Comparison of ENCODE assay signal across 8 mouse cellular contexts in the genomic region with DNA sequence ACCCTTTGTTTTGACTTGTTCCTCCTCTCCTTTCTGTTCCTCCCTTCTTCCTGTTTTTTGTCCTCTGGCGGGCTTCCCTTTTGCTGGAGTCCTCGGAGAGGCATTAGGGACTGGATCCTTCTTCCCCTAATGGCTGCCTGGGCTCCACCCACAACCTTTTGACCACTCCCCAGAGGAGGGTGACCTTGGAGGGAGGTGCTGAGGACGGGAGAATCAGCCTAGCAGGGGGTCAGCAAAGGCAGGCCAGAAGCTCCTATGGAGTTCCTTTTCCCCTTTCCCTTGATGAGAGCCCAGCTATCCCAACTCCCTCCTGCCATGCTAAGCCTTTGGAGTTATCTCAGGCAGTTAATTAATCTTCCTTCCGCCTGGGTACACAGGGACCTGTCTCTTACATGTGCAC. TPM values are rescaled to one million over a fixed set of nuclear protein-coding genes. Genes with fewer than 3 reads are reported as not detected.
DNase-seq lines count a peak whose midpoint lies in the region; ATAC-seq and TF ChIP-seq lines count a peak whose summit lies in the region.

No protein-coding gene starts in this region.

- H3K27ac ChIP-seq in left cerebral cortex, adult 2 months: peak overlapping the region; percentile 92
- H3K27ac ChIP-seq in forebrain, embryonic 13.5 days: peak overlapping the region; percentile 93
- H3K27ac ChIP-seq in hindbrain, embryonic 10.5 days: peak overlapping the region; percentile 97
- H3K27ac ChIP-seq in limb, embryonic 12.5 days: peak overlapping the region; percentile 91
- peak overlapping the region; percentile 55; the same call in 1 of the 2 replicates for H3K27ac ChIP-seq in midbrain, embryonic 11.5 days (ENCODE audit: low read depth, low read length)
- peak overlapping the region; percentile 89 for H3K27ac ChIP-seq in stomach, embryonic 16.5 days (ENCODE audit: low read length)

- H3K4me1 ChIP-seq in forebrain, embryonic 13.5 days: peaks cover 41% of the 10 kb centered on the region
- H3K4me1 ChIP-seq in hindbrain, embryonic 10.5 days (replicated peaks): peaks cover 46% of the 10 kb centered on the region
- H3K4me1 ChIP-seq in limb, embryonic 12.5 days (replicated peaks): peaks cover 21% of the 10 kb centered on the region
- H3K4me1 ChIP-seq in midbrain, embryonic 11.5 days (ENCODE audit: control insufficient read depth, insufficient read depth, low read length): peaks cover 19% of the 10 kb centered on the region
- H3K4me1 ChIP-seq in stomach, embryonic 16.5 days (ENCODE audit: control insufficient read depth, insufficient read depth, low read length): peaks cover 29% of the 10 kb centered on the region

- intact Hi-C loops in left cerebral cortex, adult 2 months (cut with DNase I): loop anchor here (2.0 kb wide), 1 partner anchor 50 kb away; no protein-coding TSS in a partner anchor

- under 1% methylated on average over 4 of the region's 4 CpGs for WGBS in forebrain, embryonic 13.5 days
- 12% methylated on average over 4 of the region's 4 CpGs for whole genome bisulfite sequencing in hindbrain, embryonic 10.5 days
- 7% methylated on average over 4 of the region's 4 CpGs for WGBS in limb, embryonic 12.5 days
- WGBS in midbrain, embryonic 11.5 days: 6% methylated on average over 4 of the region's 4 CpGs
- WGBS in stomach, embryonic 16.5 days: 3% methylated on average over 4 of the region's 4 CpGs

- no peaks in the 10 kb centered on the region for H3K9me3 ChIP-seq in forebrain, embryonic 13.5 days (replicated peaks)
- H3K9me3 ChIP-seq in hindbrain, embryonic 10.5 days: no peaks in the 10 kb centered on the region
- H3K9me3 ChIP-seq in limb, embryonic 12.5 days: no peaks in the 10 kb centered on the region
- no peaks in the 10 kb centered on the region for H3K9me3 ChIP-seq in midbrain, embryonic 11.5 days (ENCODE audit: control insufficient read depth, low read length)
- no peaks in the 10 kb centered on the region for H3K9me3 ChIP-seq in stomach, embryonic 16.5 days (replicated peaks; ENCODE audit: control insufficient read depth, low read length)

- no peak for ATAC-seq in forebrain, embryonic 13.5 days
- no peak for ATAC-seq in limb, embryonic 12.5 days (ENCODE audit: insufficient number of reproducible peaks, insufficient read depth, low FRiP score, low TSS enrichment, low read depth)
- no peak for ATAC-seq in midbrain, embryonic 11.5 days (ENCODE audit: low FRiP score)
- ATAC-seq in stomach, embryonic 16.5 days (ENCODE audit: insufficient read depth, low FRiP score): no peak

- no peaks in the 10 kb centered on the region for H3K27me3 ChIP-seq in forebrain, embryonic 13.5 days
- H3K27me3 ChIP-seq in hindbrain, embryonic 10.5 days (ENCODE audit: insufficient read depth, poor library complexity, severe bottlenecking): no peaks in the 10 kb centered on the region
- no peaks in the 10 kb centered on the region for H3K27me3 ChIP-seq in limb, embryonic 12.5 days
- no peaks in the 10 kb centered on the region for H3K27me3 ChIP-seq in midbrain, embryonic 11.5 days (ENCODE audit: control insufficient read depth, insufficient read depth, low read length)
- no peaks in the 10 kb centered on the region for H3K27me3 ChIP-seq in stomach, embryonic 16.5 days (ENCODE audit: control insufficient read depth, insufficient read depth, low read length)

- H3K4me2 ChIP-seq in forebrain, embryonic 13.5 days: peak overlapping the region; percentile 85
- H3K4me2 ChIP-seq in limb, embryonic 12.5 days: peak overlapping the region; percentile 89
- H3K4me2 ChIP-seq in midbrain, embryonic 11.5 days: peak overlapping the region; percentile 59
- H3K4me2 ChIP-seq in stomach, embryonic 16.5 days (ENCODE audit: low read depth, low read length): peak overlapping the region; percentile 86

- H3K36me3 ChIP-seq in forebrain, embryonic 13.5 days (ENCODE audit: poor library complexity, severe bottlenecking): peaks cover 38% of the 10 kb centered on the region
- H3K36me3 ChIP-seq in hindbrain, embryonic 10.5 days: peaks cover 43% of the 10 kb centered on the region
- peaks cover 41% of the 10 kb centered on the region for H3K36me3 ChIP-seq in limb, embryonic 12.5 days
- H3K36me3 ChIP-seq in midbrain, embryonic 11.5 days (ENCODE audit: control insufficient read depth, insufficient read depth, low read length): no peaks in the 10 kb centered on the region
- H3K36me3 ChIP-seq in stomach, embryonic 16.5 days (ENCODE audit: control insufficient read depth, insufficient read depth, low read length): peaks cover 4% of the 10 kb centered on the region; the same call in 1 of the 2 replicates

- TF ChIP-seq CTCF in left cerebral cortex, adult 2 months (IDR thresholded peaks at IDR 0.05): no peak

- H3K4me3 ChIP-seq in left cerebral cortex, adult 2 months: peak overlapping the region; percentile 84
- peak overlapping the region; percentile 75 for H3K4me3 ChIP-seq in forebrain, embryonic 13.5 days
- H3K4me3 ChIP-seq in hindbrain, embryonic 10.5 days: peak overlapping the region; percentile 79
- H3K4me3 ChIP-seq in limb, embryonic 12.5 days (replicated peaks): peak overlapping the region; percentile 72
- H3K4me3 ChIP-seq in midbrain, embryonic 11.5 days (ENCODE audit: low read depth, low read length): peak overlapping the region; percentile 58
- H3K4me3 ChIP-seq in stomach, embryonic 16.5 days (replicated peaks; ENCODE audit: low read length): peak overlapping the region; percentile 69

- H3K9ac ChIP-seq in forebrain, embryonic 13.5 days: peak overlapping the region; percentile 93
- peak overlapping the region; percentile 87 for H3K9ac ChIP-seq in limb, embryonic 12.5 days (replicated peaks)
- H3K9ac ChIP-seq in midbrain, embryonic 11.5 days (ENCODE audit: low read length): peak overlapping the region; percentile 84
- peak overlapping the region; percentile 90 for H3K9ac ChIP-seq in stomach, embryonic 16.5 days (ENCODE audit: low read length)

- no peak for DNase-seq in left cerebral cortex, adult 2 months (ENCODE audit: extremely low spot score in 1 of 2, low spot score in 2 of 2)
- no peak for DNase-seq in left cerebral cortex, adult 8-10 months (ENCODE audit: low spot score in 2 of 2)
- peak; percentile 72 for DNase-seq in c-Kit-negative CD71-positive TER-119-positive erythroid progenitor cells, embryonic 14.5 days (ENCODE audit: low read depth, low spot score)
- peak; percentile 43 for DNase-seq in hindbrain, embryonic 10.5 days (ENCODE audit: low spot score)
- DNase-seq in midbrain, embryonic 11.5 days (ENCODE audit: low spot score, missing footprints): no peak

RNA-seq across cellular contexts. Expression of a gene that starts 1.2 kb away (rescaled TPM):
- total RNA-seq in left cerebral cortex, adult 2 months (2021): 10 to 100 TPM; 23.8 to 31.1 TPM
- total RNA-seq in left cerebral cortex, adult 8-10 months (2022): 10 to 100 TPM; 22.0 to 31.3 (median 25.3) TPM
- 75.3 and 84.3 TPM in 2 replicates for polyA plus RNA-seq in forebrain, embryonic 13.5 days (2015; fragmentation: Nextera tagmentation; extraction: Ambion mirVana)
- polyA plus RNA-seq in hindbrain, embryonic 10.5 days (2016; fragmentation: Nextera tagmentation; extraction: Ambion mirVana): 94.8 and 106 TPM in 2 replicates
- 67.3 and 73.3 TPM in 2 replicates for polyA plus RNA-seq in limb, embryonic 12.5 days (2016; fragmentation: Nextera tagmentation; extraction: Ambion mirVana)
- polyA plus RNA-seq in midbrain, embryonic 11.5 days (2014; fragmentation: Nextera tagmentation; extraction: Ambion mirVana): 65.4 and 71.5 TPM in 2 replicates
- 59.6 and 64.3 TPM in 2 replicates for polyA plus RNA-seq in stomach, embryonic 16.5 days (2015; fragmentation: Nextera tagmentation; extraction: Ambion mirVana)

RNA-seq across cellular contexts. Expression of a gene that starts 11.7 kb away (rescaled TPM):
- 1 to 10 TPM; 3.8 to 4.8 TPM for total RNA-seq in left cerebral cortex, adult 2 months (2021)
- 1 to 10 TPM; 5.1 to 8.7 (median 6.8) TPM for total RNA-seq in left cerebral cortex, adult 8-10 months (2022)
- 17.8 and 22.1 TPM in 2 replicates for polyA plus RNA-seq in forebrain, embryonic 13.5 days (2015; fragmentation: Nextera tagmentation; extraction: Ambion mirVana)
- 40.8 and 46.1 TPM in 2 replicates for polyA plus RNA-seq in hindbrain, embryonic 10.5 days (2016; fragmentation: Nextera tagmentation; extraction: Ambion mirVana)
- 61.5 and 70.0 TPM in 2 replicates for polyA plus RNA-seq in limb, embryonic 12.5 days (2016; fragmentation: Nextera tagmentation; extraction: Ambion mirVana)
- 34.5 and 36.6 TPM in 2 replicates for polyA plus RNA-seq in midbrain, embryonic 11.5 days (2014; fragmentation: Nextera tagmentation; extraction: Ambion mirVana)
- 61.4 and 70.0 TPM in 2 replicates for polyA plus RNA-seq in stomach, embryonic 16.5 days (2015; fragmentation: Nextera tagmentation; extraction: Ambion mirVana)

RNA-seq across cellular contexts. Expression of a gene that starts 16.1 kb away (rescaled TPM):
- total RNA-seq in left cerebral cortex, adult 2 months (2021): not detected
- total RNA-seq in left cerebral cortex, adult 8-10 months (2022): under 1 TPM in 2 of 4 experiments, not detected in 2; 0.16 to 0.21 TPM
- 0.27 and 0.29 TPM in 2 replicates for polyA plus RNA-seq in forebrain, embryonic 13.5 days (2015; fragmentation: Nextera tagmentation; extraction: Ambion mirVana)
- polyA plus RNA-seq in hindbrain, embryonic 10.5 days (2016; fragmentation: Nextera tagmentation; extraction: Ambion mirVana): 0.14 and 0.17 TPM in 2 replicates
- polyA plus RNA-seq in limb, embryonic 12.5 days (2016; fragmentation: Nextera tagmentation; extraction: Ambion mirVana): 0.13 and 0.26 TPM in 2 replicates
- not detected in 2 replicates for polyA plus RNA-seq in midbrain, embryonic 11.5 days (2014; fragmentation: Nextera tagmentation; extraction: Ambion mirVana)
- polyA plus RNA-seq in stomach, embryonic 16.5 days (2015; fragmentation: Nextera tagmentation; extraction: Ambion mirVana): 0.76 and 0.90 TPM in 2 replicates

RNA-seq across cellular contexts. Expression of a gene that starts 30.0 kb away (rescaled TPM):
- not detected for total RNA-seq in left cerebral cortex, adult 2 months (2021)
- not detected for total RNA-seq in left cerebral cortex, adult 8-10 months (2022)
- polyA plus RNA-seq in forebrain, embryonic 13.5 days (2015; fragmentation: Nextera tagmentation; extraction: Ambion mirVana): not detected in 2 replicates
- not detected in 2 replicates for polyA plus RNA-seq in hindbrain, embryonic 10.5 days (2016; fragmentation: Nextera tagmentation; extraction: Ambion mirVana)
- polyA plus RNA-seq in limb, embryonic 12.5 days (2016; fragmentation: Nextera tagmentation; extraction: Ambion mirVana): not detected in 2 replicates
- polyA plus RNA-seq in midbrain, embryonic 11.5 days (2014; fragmentation: Nextera tagmentation; extraction: Ambion mirVana): not detected in 2 replicates
- polyA plus RNA-seq in stomach, embryonic 16.5 days (2015; fragmentation: Nextera tagmentation; extraction: Ambion mirVana): not detected in 2 replicates

RNA-seq across cellular contexts. Expression of a gene that starts 41.5 kb away (rescaled TPM):
- under 1 TPM; 0.36 to 0.58 TPM for total RNA-seq in left cerebral cortex, adult 2 months (2021)
- under 1 TPM; 0.26 to 0.70 (median 0.39) TPM for total RNA-seq in left cerebral cortex, adult 8-10 months (2022)
- 0.17 and 0.40 TPM in 2 replicates for polyA plus RNA-seq in forebrain, embryonic 13.5 days (2015; fragmentation: Nextera tagmentation; extraction: Ambion mirVana)
- polyA plus RNA-seq in hindbrain, embryonic 10.5 days (2016; fragmentation: Nextera tagmentation; extraction: Ambion mirVana): 0.44 and 0.96 TPM in 2 replicates
- not detected in 2 replicates for polyA plus RNA-seq in limb, embryonic 12.5 days (2016; fragmentation: Nextera tagmentation; extraction: Ambion mirVana)
- polyA plus RNA-seq in midbrain, embryonic 11.5 days (2014; fragmentation: Nextera tagmentation; extraction: Ambion mirVana): 0.07 TPM in 1 of 2 replicates, not detected in the other
- polyA plus RNA-seq in stomach, embryonic 16.5 days (2015; fragmentation: Nextera tagmentation; extraction: Ambion mirVana): 0.22 and 0.26 TPM in 2 replicates

Comparison
In these comparisons a context has a peak if more than half of its experiments do, and no peak if none do; other contexts are left out.
1. DNase-seq: peak in c-Kit-negative CD71-positive TER-119-positive erythroid progenitor cells, embryonic 14.5 days (single experiment) and hindbrain, embryonic 10.5 days (single experiment); none in left cerebral cortex, adult 2 months (0 of 2), left cerebral cortex, adult 8-10 months (0 of 2) and midbrain, embryonic 11.5 days (single experiment).
2. Peak in every context shown above with its lines, with median percentiles within 50 percentile points of each other: H3K27ac ChIP-seq, H3K4me3 ChIP-seq, H3K4me2 ChIP-seq and H3K9ac ChIP-seq.